Mouse (Mus musculus): ENCODE results near the gene Nrgn. TPM values are rescaled to one million over a fixed set of nuclear protein-coding genes. Genes with fewer than 3 reads are reported as not detected.

Gene Nrgn
- polyA plus RNA-seq, 1 experiment = not detected

DNA sequence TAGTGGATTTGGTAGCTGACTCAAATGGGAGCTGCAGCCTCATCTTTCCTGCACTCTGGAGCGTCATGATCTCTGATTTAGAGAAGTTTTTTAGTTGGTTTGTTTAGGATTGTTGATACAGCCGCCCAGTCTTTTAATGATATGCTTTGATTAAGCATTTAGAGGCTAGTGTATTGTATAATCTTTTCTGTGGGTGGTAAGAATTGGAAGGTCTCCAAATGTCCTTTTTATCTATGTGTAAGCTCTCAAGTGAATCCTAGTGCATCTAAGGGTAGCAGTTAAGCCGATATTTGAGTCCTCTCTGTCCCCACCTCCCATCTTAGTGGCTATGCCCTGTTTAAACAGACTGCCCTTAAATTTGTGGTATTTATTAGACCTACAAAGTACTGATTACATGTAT lies 38.2 kb downstream of the Nrgn start:
- no peak overlapping the region for H3K27ac ChIP-seq (ENCODE audit: insufficient read depth, low read length)
- TF ChIP-seq CTCF (IDR thresholded peaks at IDR 0.05; ENCODE audit: borderline replicate concordance, insufficient read depth, low read length) = no peak
- no peak for TF ChIP-seq POLR2A (IDR thresholded peaks at IDR 0.05; ENCODE audit: low read depth, low read length)
- no peak overlapping the region for H3K4me3 ChIP-seq (ENCODE audit: insufficient read depth, low read length)
- H3K4me1 ChIP-seq (ENCODE audit: control insufficient read depth, insufficient read depth, low read length) = peaks cover 5% of the 10 kb centered on the region; the same call in 1 of the 2 replicates

DNA sequence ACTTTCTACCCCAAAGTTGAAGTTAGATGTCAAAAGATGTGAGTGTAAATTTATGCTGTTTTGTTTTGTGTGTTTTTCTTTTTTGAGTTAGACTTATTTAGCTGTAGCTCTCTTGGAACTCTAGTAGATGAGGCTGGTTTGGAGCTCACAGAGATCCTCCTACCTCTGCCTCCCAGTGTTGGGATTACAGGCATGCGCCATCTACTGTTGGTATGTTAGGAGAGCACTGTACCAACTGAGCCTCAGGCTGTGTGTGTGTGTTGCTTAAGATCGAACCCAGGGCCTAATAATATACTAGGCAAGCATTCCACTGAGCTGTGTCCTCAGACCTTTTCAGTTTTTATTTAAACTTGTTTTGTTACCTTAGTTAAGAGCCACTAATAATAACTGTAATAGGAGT lies 40.6 kb downstream of the Nrgn start:
- no peak for TF ChIP-seq CTCF (IDR thresholded peaks at IDR 0.05; ENCODE audit: borderline replicate concordance, insufficient read depth, low read length)
- TF ChIP-seq POLR2A (IDR thresholded peaks at IDR 0.05; ENCODE audit: low read depth, low read length) = no peak
- Histone ChIP-seq H3K4me3 (ENCODE audit: insufficient read depth, low read length) (no peak overlapping the region), H3K27ac (ENCODE audit: insufficient read depth, low read length) (no peak overlapping the region), H3K4me1 (ENCODE audit: control insufficient read depth, insufficient read depth, low read length) (peaks cover under 1% of the 10 kb centered on the region; the same call in 1 of the 2 replicates)

DNA sequence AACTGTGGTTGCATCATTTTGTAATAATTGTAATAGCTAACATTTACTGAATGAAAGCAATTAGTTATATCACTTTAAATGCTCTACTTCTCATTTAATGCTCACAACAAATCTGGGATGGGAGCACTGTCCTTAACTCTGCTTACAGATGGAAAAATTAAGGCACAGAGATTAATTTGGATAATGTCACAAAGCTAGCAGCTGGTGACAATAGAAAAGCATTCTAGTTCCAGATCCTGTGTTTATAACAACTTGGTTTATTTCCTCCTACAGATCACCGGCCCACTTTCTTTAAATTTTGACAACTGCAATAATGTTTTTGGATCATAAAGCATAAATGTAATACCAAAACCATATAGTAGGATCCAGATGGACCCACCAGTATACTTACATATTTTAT lies 46.7 kb downstream of the Nrgn start:
- no peak overlapping the region for H3K27ac ChIP-seq (ENCODE audit: insufficient read depth, low read length)
- H3K4me3 ChIP-seq (ENCODE audit: insufficient read depth, low read length) = no peak overlapping the region
- no peak for TF ChIP-seq CTCF (IDR thresholded peaks at IDR 0.05; ENCODE audit: borderline replicate concordance, insufficient read depth, low read length)
- TF ChIP-seq POLR2A (IDR thresholded peaks at IDR 0.05; ENCODE audit: low read depth, low read length) = no peak
- no peaks in the 10 kb centered on the region for H3K4me1 ChIP-seq (ENCODE audit: control insufficient read depth, insufficient read depth, low read length)

DNA sequence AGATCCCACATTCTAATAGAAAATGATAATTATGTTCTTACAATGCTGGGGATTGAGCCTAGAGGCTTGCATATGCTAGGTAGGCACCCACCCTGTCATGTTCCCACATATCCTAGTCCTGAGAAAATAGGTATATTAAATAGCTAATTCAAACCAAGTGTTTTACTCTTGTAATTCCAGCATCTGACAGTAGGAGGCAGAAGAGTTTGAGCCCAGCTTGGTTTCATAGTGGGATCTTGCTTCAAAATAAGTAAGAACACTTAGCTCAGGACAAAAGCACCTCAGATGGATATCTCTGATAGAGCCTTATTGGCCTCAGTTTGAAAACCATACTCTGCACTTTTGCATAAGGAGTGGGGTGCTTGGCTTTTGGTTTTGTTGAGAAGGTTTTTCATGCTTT lies 48.4 kb downstream of the Nrgn start:
- Histone ChIP-seq H3K27ac (ENCODE audit: insufficient read depth, low read length) (no peak overlapping the region), H3K4me1 (ENCODE audit: control insufficient read depth, insufficient read depth, low read length) (no peaks in the 10 kb centered on the region), H3K4me3 (ENCODE audit: insufficient read depth, low read length) (no peak overlapping the region)
- no peak for TF ChIP-seq CTCF (IDR thresholded peaks at IDR 0.05; ENCODE audit: borderline replicate concordance, insufficient read depth, low read length)
- TF ChIP-seq POLR2A (IDR thresholded peaks at IDR 0.05; ENCODE audit: low read depth, low read length) = no peak

DNA sequence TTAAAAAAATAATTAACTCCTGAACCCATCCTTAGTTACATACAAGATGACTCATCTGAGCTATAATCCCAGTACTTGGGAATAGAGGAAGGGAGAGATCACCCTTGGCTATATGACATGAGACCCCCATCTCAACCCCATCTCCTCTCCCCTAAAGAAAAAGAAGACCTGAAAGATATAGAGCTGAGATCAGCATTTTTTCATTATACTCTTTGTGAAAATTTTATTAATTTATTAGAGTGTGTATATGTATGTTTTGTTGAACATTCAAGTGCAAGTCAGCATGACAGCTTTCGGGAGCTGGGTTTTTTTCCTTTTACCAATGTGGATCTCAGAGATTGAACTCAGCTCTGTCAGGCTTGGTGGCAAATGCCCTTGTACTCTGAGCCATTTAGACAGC lies 51.5 kb downstream of the Nrgn start:
- Histone ChIP-seq H3K4me3 (ENCODE audit: insufficient read depth, low read length) (no peak overlapping the region), H3K27ac (ENCODE audit: insufficient read depth, low read length) (no peak overlapping the region), H3K4me1 (ENCODE audit: control insufficient read depth, insufficient read depth, low read length) (no peaks in the 10 kb centered on the region)
- TF ChIP-seq CTCF (IDR thresholded peaks at IDR 0.05; ENCODE audit: borderline replicate concordance, insufficient read depth, low read length) (no peak), POLR2A (IDR thresholded peaks at IDR 0.05; ENCODE audit: low read depth, low read length) (no peak)

DNA sequence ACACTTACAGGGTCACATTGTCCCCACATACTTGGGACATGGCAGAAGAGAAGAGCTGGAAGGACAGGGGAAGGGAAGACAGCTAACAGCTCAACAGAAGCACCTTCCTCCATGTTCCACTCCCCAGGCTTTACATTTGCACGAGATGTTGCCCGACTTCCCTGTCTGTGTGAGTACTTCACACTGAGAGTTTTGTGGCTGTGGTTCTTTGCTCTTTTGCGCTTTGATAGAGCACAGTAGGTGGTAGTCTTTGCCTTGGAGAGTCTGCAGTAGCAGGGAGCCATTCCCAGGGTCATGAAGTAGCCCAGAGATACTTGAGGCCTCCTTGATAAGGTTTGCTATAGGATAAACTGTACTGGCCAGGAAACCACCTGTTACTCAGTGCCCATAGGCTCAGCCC lies 52.5 kb downstream of the Nrgn start:
- H3K4me3 ChIP-seq (ENCODE audit: insufficient read depth, low read length) = no peak overlapping the region
- TF ChIP-seq CTCF (IDR thresholded peaks at IDR 0.05; ENCODE audit: borderline replicate concordance, insufficient read depth, low read length) = no peak
- no peak for TF ChIP-seq POLR2A (IDR thresholded peaks at IDR 0.05; ENCODE audit: low read depth, low read length)
- H3K4me1 ChIP-seq (ENCODE audit: control insufficient read depth, insufficient read depth, low read length) = no peaks in the 10 kb centered on the region
- H3K27ac ChIP-seq (ENCODE audit: insufficient read depth, low read length) = no peak overlapping the region

DNA sequence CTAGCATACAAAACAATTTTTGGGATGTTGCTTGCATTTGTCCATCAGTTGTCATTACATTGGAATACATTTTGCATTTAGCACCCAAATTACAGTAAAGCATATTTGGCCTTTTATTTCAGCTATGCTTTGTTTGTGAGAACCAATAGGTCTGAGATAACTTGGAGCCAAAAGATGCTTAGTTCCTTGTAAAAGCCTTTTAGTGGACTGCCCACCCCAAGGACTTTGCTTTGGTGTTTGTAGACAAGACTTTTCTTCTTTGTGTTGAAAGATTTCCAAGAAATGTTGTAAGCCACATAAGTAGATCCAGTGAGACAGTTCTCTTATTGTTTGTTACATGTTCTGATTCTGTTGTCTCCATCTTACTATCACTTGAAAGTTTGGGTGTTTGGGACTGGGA lies 56.4 kb downstream of the Nrgn start:
- Histone ChIP-seq H3K27ac (ENCODE audit: insufficient read depth, low read length) (no peak overlapping the region), H3K4me1 (ENCODE audit: control insufficient read depth, insufficient read depth, low read length) (no peaks in the 10 kb centered on the region), H3K4me3 (ENCODE audit: insufficient read depth, low read length) (no peak overlapping the region)
- no peak for TF ChIP-seq CTCF (IDR thresholded peaks at IDR 0.05; ENCODE audit: borderline replicate concordance, insufficient read depth, low read length)
- no peak for TF ChIP-seq POLR2A (IDR thresholded peaks at IDR 0.05; ENCODE audit: low read depth, low read length)

DNA sequence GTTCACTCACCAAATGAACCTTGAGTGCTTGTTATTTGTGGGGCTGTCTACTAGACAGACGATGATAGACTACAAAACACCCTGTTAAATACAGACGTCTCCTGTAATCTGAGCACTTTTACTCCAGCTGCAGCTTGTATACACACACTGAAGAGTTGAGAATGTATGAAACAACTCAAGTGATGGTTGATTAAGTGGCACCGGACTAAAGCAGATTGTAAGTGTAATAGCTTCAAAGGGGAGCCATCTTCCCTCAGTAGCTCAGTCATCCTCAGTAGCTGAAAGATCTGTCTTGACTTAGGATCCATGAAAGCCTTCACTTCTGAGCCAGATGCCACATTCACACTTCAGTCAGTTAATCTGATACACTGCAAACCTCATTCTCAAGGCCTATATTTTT lies 56.9 kb downstream of the Nrgn start:
- H3K4me1 ChIP-seq (ENCODE audit: control insufficient read depth, insufficient read depth, low read length) = no peaks in the 10 kb centered on the region
- no peak for TF ChIP-seq POLR2A (IDR thresholded peaks at IDR 0.05; ENCODE audit: low read depth, low read length)
- no peak for TF ChIP-seq CTCF (IDR thresholded peaks at IDR 0.05; ENCODE audit: borderline replicate concordance, insufficient read depth, low read length)
- no peak overlapping the region for H3K4me3 ChIP-seq (ENCODE audit: insufficient read depth, low read length)
- no peak overlapping the region for H3K27ac ChIP-seq (ENCODE audit: insufficient read depth, low read length)

Other genes starting within 250 kb of the Nrgn start
- gene Ccdc15, start 204.5 kb downstream of the Nrgn start, polyA plus RNA-seq (2011; ENCODE audit: insufficient read length, low read depth, missing spikeins) = 2.8 and 4.0 TPM in 2 replicates
- 0.44 TPM in 1 of 2 replicates, not detected in the other for gene Hepacam, start 185.6 kb downstream of the Nrgn start, polyA plus RNA-seq (2011; ENCODE audit: insufficient read length, low read depth, missing spikeins)
- not detected in 2 replicates for gene Robo4, start 151.0 kb downstream of the Nrgn start, polyA plus RNA-seq (2011; ENCODE audit: insufficient read length, low read depth, missing spikeins)
- 0.56 and 0.77 TPM in 2 replicates for gene Robo3, start 119.7 kb downstream of the Nrgn start, polyA plus RNA-seq (2011; ENCODE audit: insufficient read length, low read depth, missing spikeins)
- gene Msantd2, start 63.6 kb downstream of the Nrgn start, polyA plus RNA-seq (2011; ENCODE audit: insufficient read length, low read depth, missing spikeins) = 22.0 and 32.3 TPM in 2 replicates
- gene Esam, start 24.8 kb downstream of the Nrgn start, polyA plus RNA-seq (2011; ENCODE audit: insufficient read length, low read depth, missing spikeins) = 0.28 and 0.62 TPM in 2 replicates
- gene Vsig2, start 13.6 kb downstream of the Nrgn start, polyA plus RNA-seq (2011; ENCODE audit: insufficient read length, low read depth, missing spikeins) = not detected in 2 replicates
- gene Siae, start 2.8 kb upstream of the Nrgn start, polyA plus RNA-seq (2011; ENCODE audit: insufficient read length, low read depth, missing spikeins) = 10.5 and 16.1 TPM in 2 replicates
- 2.5 and 3.5 TPM in 2 replicates for gene Spa17, start 60.8 kb upstream of the Nrgn start, polyA plus RNA-seq (2011; ENCODE audit: insufficient read length, low read depth, missing spikeins)
- gene Tbrg1, start 104.4 kb upstream of the Nrgn start, polyA plus RNA-seq (2011; ENCODE audit: insufficient read length, low read depth, missing spikeins) = 140 and 159 TPM in 2 replicates
- gene Panx3, start 116.3 kb upstream of the Nrgn start, polyA plus RNA-seq (2011; ENCODE audit: insufficient read length, low read depth, missing spikeins) = not detected in 2 replicates
- not detected in 2 replicates for gene Olfr160, start 163.3 kb upstream of the Nrgn start, polyA plus RNA-seq (2011; ENCODE audit: insufficient read length, low read depth, missing spikeins)
- not detected in 2 replicates for gene Olfr874, start 192.2 kb upstream of the Nrgn start, polyA plus RNA-seq (2011; ENCODE audit: insufficient read length, low read depth, missing spikeins)
- not detected in 2 replicates for gene Olfr875, start 219.0 kb upstream of the Nrgn start, polyA plus RNA-seq (2011; ENCODE audit: insufficient read length, low read depth, missing spikeins)

Data from embryonic fibroblast, embryonic 13.5 days (primary cell).